Mouse (Mus musculus) MEL (cell line): ENCODE data around the gene Il4i1.

Source experiments
- CHD2 ChIP-seq: IDR thresholded peaks from 2 replicates; pipeline ENCODE4 v1.6.1; 2011; ENCODE audit warnings: low read length, improper control_type of control experiment
- CTCF ChIP-seq, 3 experiments: IDR thresholded peaks in 2 of 3; conservative IDR thresholded peaks in 1 of 3; 2 replicates each; pipeline ENCODE4 v1.5.1; 2011 to 2012; ENCODE audit warnings: low read length in 3 of 3, low read depth in 2 of 3, mild to moderate bottlenecking in 2 of 3, improper control_type of control experiment in 1 of 3, inconsistent platforms in 1 of 3, mixed read lengths in 1 of 3, moderate library complexity in 1 of 3; ENCODE audit not compliant: control insufficient read depth in 1 of 3, insufficient read depth in 1 of 3, poor library complexity in 1 of 3, severe bottlenecking in 1 of 3
- ELF1 ChIP-seq: IDR thresholded peaks from 2 replicates; pipeline ENCODE4 v1.6.1; 2014; ENCODE audit warnings: low read depth, mild to moderate bottlenecking, inconsistent platforms, low read length, improper control_type of control experiment, moderate library complexity
- EP300 ChIP-seq, 2 experiments: IDR thresholded peaks; 2 replicates each; pipeline ENCODE4 v1.6.1; 2011; ENCODE audit warnings: improper control_type of control experiment in 2 of 2, low read length in 2 of 2, low read depth in 1 of 2, mild to moderate bottlenecking in 1 of 2
- GABPA ChIP-seq: IDR thresholded peaks from 2 replicates; pipeline ENCODE4 v1.6.1; 2012; ENCODE audit warnings: low read depth, mild to moderate bottlenecking, inconsistent platforms, low read length, improper control_type of control experiment, moderate library complexity
- MAX ChIP-seq: IDR thresholded peaks from 2 replicates; pipeline ENCODE4 v1.6.1; 2011; ENCODE audit warnings: low read length, improper control_type of control experiment
- NELFE ChIP-seq: IDR thresholded peaks from 2 replicates; pipeline ENCODE4 v1.6.1; 2011; ENCODE audit warnings: low read depth, low read length, improper control_type of control experiment
- POLR2A ChIP-seq, 2 experiments: IDR thresholded peaks; 2 replicates each; pipeline ENCODE4 v1.6.1; 2011 to 2012; ENCODE audit warnings: low read length in 2 of 2, mild to moderate bottlenecking in 2 of 2, control low read depth in 1 of 2, improper control_type of control experiment in 1 of 2, low read depth in 1 of 2, moderate library complexity in 1 of 2; ENCODE audit not compliant: control insufficient read depth in 1 of 2, insufficient read depth in 1 of 2, poor library complexity in 1 of 2
- ZC3H11A ChIP-seq: IDR thresholded peaks from 2 replicates; pipeline ENCODE4 v1.6.1; 2012; ENCODE audit warnings: low read depth, mild to moderate bottlenecking, inconsistent platforms, low read length, improper control_type of control experiment

- TF ChIP-seq CTCF (IDR thresholded peaks at IDR 0.05 in 2 of 3, conservative IDR thresholded peaks at IDR 0.05 in 1 of 3; ENCODE audit: control insufficient read depth in 1 of 3, insufficient read depth in 1 of 3, low read depth in 2 of 3, low read length in 3 of 3, poor library complexity in 1 of 3, severe bottlenecking in 1 of 3) = no peak
- no peak for TF ChIP-seq GABPA
- no peak for TF ChIP-seq CHD2
- no peak for TF ChIP-seq NELFE
- no peak for TF ChIP-seq EP300 (IDR thresholded peaks at IDR 0.05; ENCODE audit: low read depth in 1 of 2, low read length in 2 of 2)
- no peak for TF ChIP-seq POLR2A (IDR thresholded peaks at IDR 0.05; ENCODE audit: control insufficient read depth in 1 of 2, insufficient read depth in 1 of 2, low read depth in 1 of 2, low read length in 2 of 2, poor library complexity in 1 of 2)
- no peak for TF ChIP-seq ZC3H11A
- no peak for TF ChIP-seq MAX
- TF ChIP-seq ELF1 = no peak
These were observed 36.1 kb upstream of the Il4i1 start for GRCm38 (mm10) chr7:44780101-44780500.
